Mouse (Mus musculus) embryonic facial prominence, embryonic 14.5 days (tissue): ENCODE measurements at regions not wholly inside any gene's neighbourhood (a gene's known extent, or its start where the extent isn't known, plus 50 kb on each side); places are given as distances from the start of the nearest gene placed in this dataset.
"Not testable (repeated sequence)": the region's sequence is repeated elsewhere in the genome, so short reads cannot be mapped to it uniquely, and the experiment has no call there.

Experiments used
- ATAC-seq: fragments of 200-750 bp; cut with Nextera tagmentation; 2 replicates; pipeline ENCODE4 v1.8.0; 2017; ENCODE audit warnings: low read depth, moderate number of reproducible peaks, moderate TSS enrichment
- DNase-seq: peaks from one replicate; pipeline ENCODE4 v3.0.0-alpha.2; 2015; ENCODE audit warnings: low spot score
- H3K27ac ChIP-seq: fragments of 300-500 bp; sonication (generic); replicated peaks from 2 replicates; pipeline ENCODE4 v1.5.1; 2014; ENCODE audit warnings: low read depth, mild to moderate bottlenecking, low read length, moderate library complexity
- H3K27me3 ChIP-seq: fragments of 300-500 bp; sonication (generic); replicated peaks from 2 replicates; pipeline ENCODE4 v1.6.1; 2014; ENCODE audit warnings: low read length; ENCODE audit not compliant: control insufficient read depth, insufficient read depth
- H3K36me3 ChIP-seq: fragments of 300-500 bp; sonication (generic); 2 replicates; pipeline ENCODE4 v1.6.1; 2014; ENCODE audit warnings: low read length, mixed read lengths; ENCODE audit not compliant: control insufficient read depth, insufficient read depth
- H3K4me1 ChIP-seq: fragments of 300-500 bp; sonication (generic); 2 replicates; pipeline ENCODE4 v1.6.1; 2014; ENCODE audit warnings: antibody characterized with exemption, low read length; ENCODE audit not compliant: control insufficient read depth, insufficient read depth
- H3K4me2 ChIP-seq: fragments of 300-500 bp; sonication (generic); 2 replicates; pipeline ENCODE4 v1.6.1; 2014; ENCODE audit warnings: low read depth, mild to moderate bottlenecking, low read length, moderate library complexity, mixed read lengths
- H3K4me3 ChIP-seq: fragments of 300-500 bp; sonication (generic); 2 replicates; pipeline ENCODE4 v1.5.1; 2014; ENCODE audit warnings: low read depth, mild to moderate bottlenecking, low read length
- H3K9ac ChIP-seq: fragments of 300-500 bp; sonication (generic); 2 replicates; pipeline ENCODE4 v1.6.1; 2014; ENCODE audit warnings: low read depth, mild to moderate bottlenecking, low read length, moderate library complexity, mixed read lengths
- H3K9me3 ChIP-seq: fragments of 300-500 bp; sonication (generic); 2 replicates; pipeline ENCODE4 v1.6.1; 2016; ENCODE audit warnings: low read length; ENCODE audit not compliant: control insufficient read depth
- whole genome bisulfite sequencing: fragments of 180-500 bp; shearing (Covaris S2); extraction: QIAGEN DNeasy Blood & Tissue Kit; methylation state at CpG from one replicate; pipeline ENCODE4 v1.1.7; 2014; 5-methylcytosine and 5-hydroxymethylcytosine counted together

DNA sequence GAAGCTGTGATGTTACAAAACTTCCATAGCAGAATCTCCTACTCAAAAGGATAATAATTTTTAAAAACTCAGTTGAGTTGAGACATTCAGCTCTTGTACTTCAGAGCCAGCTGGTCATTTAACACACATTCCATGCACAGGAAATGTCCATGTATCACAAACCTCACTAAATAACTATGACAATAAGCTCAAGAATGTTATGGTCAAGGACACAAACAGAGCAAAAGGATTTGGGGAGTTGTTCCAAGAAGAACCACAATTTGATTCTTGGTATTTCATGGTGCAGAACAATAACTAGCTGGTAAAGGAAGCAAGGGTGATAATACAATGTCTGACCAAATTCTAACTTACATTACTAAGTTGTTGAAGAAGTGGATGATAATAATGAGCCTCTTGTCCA, 471.4 kb upstream of the 2610301B20Rik start:
- no peaks in the 10 kb centered on the region for H3K4me1 ChIP-seq
- H3K36me3 ChIP-seq: no peaks in the 10 kb centered on the region
- no peak for ATAC-seq
- no peak overlapping the region for H3K4me2 ChIP-seq
- no peak overlapping the region for H3K27ac ChIP-seq
- H3K27me3 ChIP-seq: no peaks in the 10 kb centered on the region
- no peak overlapping the region for H3K9ac ChIP-seq
- no peak for DNase-seq
- no peaks in the 10 kb centered on the region for H3K9me3 ChIP-seq
- no peak overlapping the region for H3K4me3 ChIP-seq

DNA sequence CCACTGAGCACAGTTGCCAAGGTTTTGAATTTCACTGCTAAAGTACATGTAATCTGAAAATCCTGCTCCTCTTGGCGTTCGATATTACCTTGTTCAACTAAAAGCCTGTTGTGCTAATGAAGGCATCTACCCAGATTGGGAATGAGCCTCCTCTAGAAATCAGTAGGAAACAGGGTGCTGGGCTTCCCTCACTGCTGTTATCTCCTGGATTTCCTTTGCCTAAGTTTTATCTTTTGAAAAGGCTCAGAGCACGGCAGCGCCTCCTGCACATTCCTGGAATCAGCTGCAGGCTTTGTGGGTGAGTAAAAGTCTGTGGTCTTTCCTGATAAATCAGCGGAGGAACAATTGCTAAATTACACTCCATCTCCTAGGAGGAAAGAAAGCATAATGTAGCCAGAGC, 469.9 kb upstream of the 2610301B20Rik start:
- Histone ChIP-seq H3K4me2 (no peak overlapping the region), H3K27me3 (no peaks in the 10 kb centered on the region), H3K36me3 (no peaks in the 10 kb centered on the region), H3K9ac (no peak overlapping the region), H3K27ac (no peak overlapping the region), H3K9me3 (no peaks in the 10 kb centered on the region), H3K4me3 (no peak overlapping the region), H3K4me1 (no peaks in the 10 kb centered on the region)
- DNase-seq (peak; percentile 11), ATAC-seq (no peak)
- WGBS: 52% methylated on average over 5 of the region's 5 CpGs

DNA sequence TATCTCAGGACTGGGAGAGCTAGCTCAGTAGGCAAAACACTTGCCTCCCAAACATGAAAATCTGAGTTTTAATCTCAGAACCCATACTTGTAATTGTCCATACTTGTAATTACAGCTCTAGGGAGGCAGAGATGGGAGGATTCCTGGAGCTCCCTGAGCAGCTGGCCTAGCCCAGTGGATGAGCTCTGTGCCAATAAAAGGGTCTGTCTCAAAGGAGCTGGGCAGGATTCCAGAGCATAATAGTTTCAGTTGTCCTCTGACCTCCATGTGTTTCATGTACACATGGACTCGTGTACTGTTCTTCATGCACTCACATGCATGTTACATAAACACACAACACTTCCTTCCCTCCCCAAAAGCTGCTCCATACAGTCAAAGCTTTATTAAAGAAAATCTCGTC, 469.2 kb upstream of the 2610301B20Rik start:
- no peak overlapping the region for H3K9ac ChIP-seq
- no peaks in the 10 kb centered on the region for H3K9me3 ChIP-seq
- H3K4me3 ChIP-seq: no peak overlapping the region
- no peak overlapping the region for H3K27ac ChIP-seq
- no peaks in the 10 kb centered on the region for H3K27me3 ChIP-seq
- DNase-seq (peak; percentile 48), ATAC-seq (no peak)
- no peak overlapping the region for H3K4me2 ChIP-seq
- H3K36me3 ChIP-seq: no peaks in the 10 kb centered on the region
- WGBS: 59% methylated on average over 2 of the region's 2 CpGs
- no peaks in the 10 kb centered on the region for H3K4me1 ChIP-seq

DNA sequence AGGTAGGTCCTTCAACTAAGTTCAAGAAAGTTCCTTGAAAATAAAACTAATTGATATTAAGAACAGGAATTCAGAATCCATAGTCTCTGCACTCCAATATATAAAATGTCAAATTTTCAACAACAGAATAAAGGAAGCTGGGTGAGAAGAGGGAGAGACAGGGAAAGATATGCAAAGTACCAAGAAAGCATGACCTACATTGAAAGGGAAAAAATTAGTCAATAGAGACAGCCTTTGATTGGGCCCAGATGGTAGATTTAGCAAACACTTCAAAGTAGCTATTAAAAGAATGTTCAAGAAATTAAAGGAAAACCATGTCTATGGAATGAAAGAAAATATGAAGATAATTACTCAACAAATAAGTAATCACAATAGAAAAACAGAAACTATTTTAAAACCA, 460.0 kb upstream of the 2610301B20Rik start:
- no peak for ATAC-seq
- no peak overlapping the region for H3K4me2 ChIP-seq
- no peaks in the 10 kb centered on the region for H3K27me3 ChIP-seq
- no peak for DNase-seq
- no peak overlapping the region for H3K27ac ChIP-seq
- no peak overlapping the region for H3K4me3 ChIP-seq
- H3K9me3 ChIP-seq: no peaks in the 10 kb centered on the region
- no peak overlapping the region for H3K9ac ChIP-seq
- H3K36me3 ChIP-seq: no peaks in the 10 kb centered on the region
- H3K4me1 ChIP-seq: no peaks in the 10 kb centered on the region

DNA sequence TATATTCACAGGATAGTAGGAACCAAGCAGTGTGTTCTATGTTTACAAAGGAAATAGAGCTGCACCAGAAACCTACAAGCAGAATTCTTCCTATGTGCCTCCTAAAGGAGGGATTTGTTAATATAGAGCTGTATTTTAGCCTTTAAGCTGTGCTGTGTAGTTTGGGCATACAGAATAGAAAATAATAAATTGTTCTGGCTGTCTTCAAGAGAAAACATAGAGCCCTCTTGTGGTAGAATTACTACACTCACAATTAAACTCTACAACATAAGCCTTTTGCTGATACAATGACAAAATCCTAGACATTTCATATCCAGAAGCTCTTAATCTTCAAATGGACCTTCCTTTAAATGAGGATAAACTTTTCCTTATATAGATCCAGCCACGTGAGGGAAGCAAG, 452.9 kb upstream of the 2610301B20Rik start:
- no peaks in the 10 kb centered on the region for H3K4me1 ChIP-seq
- no peak overlapping the region for H3K9ac ChIP-seq
- no peaks in the 10 kb centered on the region for H3K9me3 ChIP-seq
- WGBS: 52% methylated on average over 1 of the region's 1 CpGs
- H3K27ac ChIP-seq: no peak overlapping the region
- H3K36me3 ChIP-seq: no peaks in the 10 kb centered on the region
- no peaks in the 10 kb centered on the region for H3K27me3 ChIP-seq
- ATAC-seq (no peak), DNase-seq (peak; percentile 35)
- no peak overlapping the region for H3K4me3 ChIP-seq
- no peak overlapping the region for H3K4me2 ChIP-seq

DNA sequence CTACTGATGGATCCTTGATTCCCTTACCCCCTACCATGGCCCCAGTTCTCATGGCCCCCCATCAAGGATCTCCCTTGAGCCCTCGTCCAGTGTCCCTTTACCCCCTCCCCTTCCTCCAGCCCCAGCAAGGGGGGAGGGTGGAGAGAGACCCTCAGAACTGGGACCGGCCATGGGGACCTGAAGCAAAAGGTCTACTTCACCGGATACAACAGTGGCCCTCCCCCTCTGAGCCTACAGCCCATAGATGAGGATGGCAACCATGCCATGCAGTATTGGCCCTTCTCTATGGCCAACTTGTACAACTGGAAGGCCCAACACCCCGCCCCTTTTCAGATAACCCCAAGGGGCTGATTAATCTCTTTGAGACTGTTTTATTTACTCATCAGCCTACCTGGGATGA, 439.9 kb upstream of the 2610301B20Rik start:
- H3K9me3 ChIP-seq: no peaks in the 10 kb centered on the region
- WGBS: 96% methylated on average over 4 of the region's 4 CpGs
- H3K36me3 ChIP-seq: no peaks in the 10 kb centered on the region
- H3K9ac ChIP-seq: no peak overlapping the region
- no peak overlapping the region for H3K4me3 ChIP-seq
- no peaks in the 10 kb centered on the region for H3K27me3 ChIP-seq
- DNase-seq (no peak), ATAC-seq (no peak)
- no peak overlapping the region for H3K4me2 ChIP-seq
- H3K27ac ChIP-seq: no peak overlapping the region
- H3K4me1 ChIP-seq: no peaks in the 10 kb centered on the region

DNA sequence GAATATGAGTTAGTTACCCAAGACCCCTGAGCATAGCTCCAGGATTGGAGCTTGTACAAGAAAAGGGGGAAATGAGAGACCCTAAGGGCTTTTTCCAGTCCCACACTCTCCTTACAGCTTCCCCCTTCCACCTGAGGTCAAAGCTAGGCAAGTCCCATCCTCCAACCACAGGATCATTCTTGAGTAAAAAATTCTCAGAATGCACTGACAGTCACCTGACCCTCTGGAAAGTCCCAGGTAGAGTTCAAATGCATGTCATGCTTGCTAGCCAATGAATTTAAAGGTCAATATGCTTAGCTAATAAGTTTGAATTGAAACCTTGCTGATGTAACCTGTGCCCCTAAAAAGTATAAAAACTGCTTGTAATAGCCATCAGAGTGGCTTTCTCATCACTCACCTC, 434.4 kb upstream of the 2610301B20Rik start:
- not testable (repeated sequence) for DNase-seq, H3K27me3 ChIP-seq, H3K9me3 ChIP-seq, ATAC-seq, H3K4me3 ChIP-seq, H3K9ac ChIP-seq, H3K36me3 ChIP-seq, H3K4me2 ChIP-seq, H3K4me1 ChIP-seq, H3K27ac ChIP-seq

DNA sequence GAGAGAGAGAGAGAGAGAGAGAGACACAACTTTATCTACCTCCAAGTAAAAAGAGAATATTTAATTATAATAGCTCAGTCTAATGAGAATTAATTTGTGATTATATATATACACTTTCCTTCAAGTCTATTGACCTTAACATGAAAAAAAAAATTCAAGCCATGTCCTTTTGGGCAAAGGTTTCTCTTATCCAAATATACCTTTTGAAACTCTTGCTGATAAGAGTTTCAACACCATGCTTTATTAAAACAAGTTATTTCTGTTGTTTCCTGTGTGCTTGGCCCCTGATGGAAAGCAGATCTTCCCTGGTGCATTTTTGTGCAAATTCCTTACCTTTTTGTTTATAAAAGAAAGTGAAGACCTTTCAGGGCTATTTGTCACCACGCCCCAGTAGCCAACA, 414.7 kb upstream of the 2610301B20Rik start:
- Histone ChIP-seq H3K9me3 (no peaks in the 10 kb centered on the region), H3K27ac (no peak overlapping the region), H3K4me1 (no peaks in the 10 kb centered on the region), H3K4me2 (no peak overlapping the region), H3K27me3 (no peaks in the 10 kb centered on the region), H3K36me3 (no peaks in the 10 kb centered on the region), H3K9ac (no peak overlapping the region), H3K4me3 (no peak overlapping the region)
- DNase-seq: no peak
- WGBS: 32% methylated on average over 1 of the region's 1 CpGs
- no peak for ATAC-seq

DNA sequence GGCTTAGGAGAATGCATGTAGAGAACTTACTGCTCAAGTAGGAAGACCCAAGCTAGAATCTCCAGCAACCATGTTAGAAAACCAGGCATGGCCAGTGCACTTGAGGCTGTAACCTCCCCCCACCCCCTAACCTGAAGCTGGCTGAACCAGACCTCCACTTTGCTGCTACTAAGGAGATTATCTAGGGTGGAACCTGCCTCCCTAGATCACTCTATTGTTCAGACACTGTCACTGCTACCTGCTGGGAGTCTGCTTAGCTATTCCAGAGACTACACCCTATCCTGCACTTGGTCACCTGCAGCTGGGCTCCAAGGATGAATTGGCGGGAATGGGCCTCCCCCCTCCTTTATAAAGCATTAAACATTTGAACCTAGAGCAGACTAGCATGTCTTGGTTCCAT, 393.4 kb upstream of the 2610301B20Rik start:
- Histone ChIP-seq H3K36me3 (no peaks in the 10 kb centered on the region), H3K27ac (no peak overlapping the region), H3K27me3 (no peaks in the 10 kb centered on the region), H3K9ac (no peak overlapping the region), H3K4me2 (no peak overlapping the region), H3K4me3 (no peak overlapping the region), H3K4me1 (no peaks in the 10 kb centered on the region), H3K9me3 (no peaks in the 10 kb centered on the region)
- WGBS: 85% methylated on average over 1 of the region's 1 CpGs
- ATAC-seq: no peak
- DNase-seq: no peak
